Mouse (Mus musculus): Measurements from ENCODE around the gene Moap1. TPM values are rescaled to one million over a fixed set of nuclear protein-coding genes. Genes with fewer than 3 reads are reported as not detected.

The Moap1 gene
- total RNA-seq, 2 experiments from 2014 or later, result 3.7 to 4.6 TPM

DNA sequence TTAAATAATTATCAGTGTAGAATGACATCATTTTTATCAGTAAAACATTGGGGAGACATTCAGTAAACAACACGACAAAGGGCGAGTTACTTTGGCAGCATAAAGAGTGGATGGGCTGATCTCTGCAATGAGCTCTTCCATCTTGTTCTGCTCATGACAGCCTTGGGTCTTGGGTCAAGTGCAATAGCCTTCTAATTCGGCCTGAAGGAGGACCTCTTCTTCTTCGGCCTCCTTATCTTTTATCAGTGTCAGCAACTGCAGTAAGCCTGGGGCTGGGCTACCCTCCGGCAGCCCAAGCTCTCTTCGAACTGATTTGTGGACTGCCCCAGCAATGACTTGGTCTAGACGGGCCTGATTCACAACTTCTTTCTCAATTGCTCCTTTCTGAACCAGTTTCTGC lies 1.4 kb downstream of the Moap1 start:
- DNase-seq, result no peak

DNA sequence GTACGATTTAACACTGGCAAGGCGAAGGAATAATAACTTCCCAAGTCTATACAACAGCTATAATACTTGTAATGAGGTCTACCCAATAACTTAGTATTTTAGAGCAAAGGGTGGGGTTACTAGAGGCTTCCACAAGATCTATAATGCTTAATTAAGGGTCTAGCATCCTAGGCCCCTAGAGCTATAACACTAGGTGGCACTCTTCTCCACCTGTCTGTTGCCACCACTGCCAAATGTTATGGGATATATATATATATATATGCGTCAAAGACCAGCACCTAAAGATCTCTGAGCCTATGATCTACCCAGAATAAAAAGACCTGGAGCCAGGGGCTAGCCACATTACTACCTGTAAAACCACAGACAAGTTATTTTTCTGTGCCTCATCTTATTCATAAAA lies 3.2 kb downstream of the Moap1 start:
- DNase-seq, result no peak

DNA sequence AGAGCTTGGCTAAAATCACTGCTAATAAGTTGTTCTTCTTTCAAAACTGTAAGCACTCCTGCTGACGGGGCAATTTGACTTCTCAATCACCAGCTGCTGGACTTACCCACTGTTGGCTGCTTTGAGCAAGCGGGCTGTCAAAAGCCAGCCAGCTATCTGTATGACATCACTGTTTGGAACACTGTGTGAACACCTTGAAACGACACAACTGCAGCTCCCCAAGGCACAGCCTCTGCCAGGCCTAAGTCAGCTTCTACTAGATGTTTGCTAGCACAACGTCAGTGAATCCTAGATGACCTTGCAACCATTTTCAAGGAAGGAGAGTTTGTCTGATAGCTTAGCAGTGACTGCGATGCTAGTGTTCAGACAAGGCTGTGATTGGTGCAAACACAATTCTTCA lies 4.4 kb downstream of the Moap1 start:
- no peak for DNase-seq

DNA sequence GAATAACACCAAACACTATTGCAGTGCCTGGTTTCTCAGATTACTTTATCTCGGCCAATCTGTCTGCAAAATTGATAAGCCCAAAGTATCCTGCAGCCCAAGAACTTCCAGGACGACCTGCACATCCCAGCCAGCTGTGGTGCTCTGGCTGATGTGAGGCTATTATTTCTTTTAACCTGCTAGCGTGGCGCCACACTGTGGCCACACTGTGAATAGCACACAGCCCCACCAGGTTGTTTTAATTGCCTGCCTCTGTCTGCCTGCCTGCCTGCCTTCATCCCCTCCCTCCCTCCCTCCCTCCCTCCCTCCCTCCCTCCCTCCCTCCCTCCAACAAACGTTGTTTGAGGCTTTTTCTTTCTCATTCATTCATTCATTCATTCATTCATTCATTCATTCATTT lies 10.1 kb downstream of the Moap1 start:
- peak; percentile 31 for DNase-seq

DNA sequence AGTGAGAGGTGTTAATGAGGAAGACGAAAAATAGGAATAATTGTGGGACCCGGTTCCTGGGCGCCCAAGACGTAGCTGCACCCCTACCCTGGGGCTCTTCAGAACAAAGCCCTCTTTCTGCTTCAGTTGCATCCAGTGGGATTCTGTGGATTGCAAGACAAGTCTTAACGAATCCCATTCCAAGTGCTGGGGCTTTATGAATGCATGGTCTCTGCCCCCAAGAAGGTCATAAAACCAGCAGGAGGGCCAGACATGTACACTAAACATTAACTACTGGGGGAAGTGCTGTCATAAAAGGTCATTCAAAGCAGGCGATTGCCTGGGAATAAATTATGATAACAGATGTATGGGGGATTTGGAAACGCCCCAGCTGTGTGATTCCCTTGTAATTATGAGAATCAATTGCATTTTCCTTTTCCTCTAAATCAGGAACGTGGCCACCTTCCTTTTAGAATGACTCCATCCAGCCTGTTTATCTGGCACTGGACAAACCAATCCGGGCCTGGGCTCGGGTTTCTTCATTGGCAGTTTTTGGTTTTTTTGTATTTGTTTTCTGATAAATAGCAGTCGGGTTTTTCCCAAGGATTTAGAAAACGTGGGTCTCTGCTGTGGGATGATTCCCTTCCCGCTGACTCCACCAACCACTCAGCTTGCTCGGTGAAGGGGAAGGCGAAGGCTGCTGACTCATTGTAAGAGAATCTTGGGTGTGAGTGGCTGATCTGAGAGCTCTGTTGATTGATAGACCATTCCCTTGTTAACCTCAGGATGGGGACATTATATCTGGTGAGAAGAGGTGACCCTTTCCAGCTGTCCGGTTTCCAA lies 12.5 kb downstream of the Moap1 start:
- no peak for DNase-seq

DNA sequence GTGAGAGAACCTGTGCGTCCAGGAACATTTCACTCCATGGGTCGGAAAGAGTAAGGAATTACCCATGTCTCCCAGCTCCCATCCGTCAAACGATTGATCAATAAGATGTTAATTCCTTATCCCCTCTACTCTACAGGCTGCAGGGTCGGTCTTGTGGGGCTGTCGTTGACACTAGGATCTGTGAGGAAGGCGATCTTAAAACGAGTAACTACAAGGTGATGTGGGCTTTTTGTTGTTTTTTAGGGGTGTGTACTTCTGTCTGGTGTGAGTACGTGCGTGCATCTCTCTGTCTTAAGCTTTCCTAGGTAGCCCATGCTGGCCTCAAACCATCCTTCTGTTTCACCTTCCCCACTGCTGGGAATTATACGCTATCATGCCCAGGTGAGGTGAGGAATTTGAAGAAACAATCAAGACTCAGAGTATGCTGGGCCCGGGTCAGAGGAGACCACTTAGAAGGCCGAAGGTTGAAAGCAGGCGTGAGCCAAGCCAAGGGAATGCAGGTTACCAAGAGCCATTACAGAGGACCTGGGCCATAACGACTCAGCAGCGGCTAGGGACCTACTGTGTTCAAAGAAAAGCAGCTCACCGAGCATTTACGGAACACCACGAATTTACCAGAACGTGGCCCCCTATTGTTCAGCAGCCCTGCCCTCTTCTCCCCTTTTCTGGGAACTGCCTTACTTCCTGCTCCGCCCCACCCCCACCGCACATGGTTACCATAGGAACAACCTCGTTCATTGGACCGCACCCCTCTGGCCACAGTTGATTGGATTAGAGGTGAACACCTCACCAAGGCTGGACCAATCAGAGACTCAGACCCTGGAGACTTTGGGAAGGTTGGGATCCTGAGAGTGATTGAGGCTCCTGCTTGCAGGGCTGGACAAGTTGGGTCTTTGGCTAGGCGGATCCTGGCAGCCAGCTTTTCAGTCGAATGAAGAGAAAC lies 13.3 kb downstream of the Moap1 start:
- no peak for DNase-seq

DNA sequence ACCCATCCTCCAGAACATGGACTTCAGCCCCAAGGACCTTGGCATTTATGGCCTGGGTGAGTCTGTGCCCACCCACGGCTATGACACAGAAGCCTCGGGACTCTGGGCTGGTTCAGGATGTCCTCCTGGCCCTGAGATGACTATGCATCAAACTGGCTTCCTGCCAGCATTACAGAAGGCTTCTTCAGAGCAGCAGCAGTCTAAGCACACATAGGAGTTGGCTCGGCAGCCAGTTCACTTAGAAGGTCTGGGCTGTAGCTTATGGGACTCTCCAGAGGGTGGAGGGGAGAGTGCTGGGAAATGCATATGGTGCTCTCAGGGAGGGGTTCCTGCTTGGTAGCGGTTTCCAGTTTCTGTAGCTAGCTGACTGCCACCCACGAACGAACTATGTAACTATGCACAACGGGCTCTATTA lies 17.7 kb downstream of the Moap1 start:
- no peak for DNase-seq

DNA sequence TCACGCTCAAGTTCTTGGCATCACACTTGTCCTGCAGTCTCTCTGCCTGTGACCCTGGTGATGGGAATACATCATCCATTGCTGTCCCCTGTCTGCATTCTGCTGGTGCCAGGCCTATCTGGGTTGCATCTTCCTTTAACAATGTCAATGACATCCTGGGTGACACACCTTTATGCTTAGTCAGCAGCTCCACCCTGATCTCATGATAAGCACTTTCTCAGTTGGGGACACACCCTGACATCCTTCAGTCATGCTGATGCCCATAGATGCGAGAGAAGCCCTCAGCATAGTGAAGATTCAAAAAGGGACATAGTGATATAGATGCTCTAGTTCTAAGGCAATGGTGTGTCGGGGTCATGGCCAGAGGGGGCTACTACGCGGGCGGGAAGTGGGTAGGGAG lies 18.3 kb downstream of the Moap1 start:
- DNase-seq, result no peak

DNA sequence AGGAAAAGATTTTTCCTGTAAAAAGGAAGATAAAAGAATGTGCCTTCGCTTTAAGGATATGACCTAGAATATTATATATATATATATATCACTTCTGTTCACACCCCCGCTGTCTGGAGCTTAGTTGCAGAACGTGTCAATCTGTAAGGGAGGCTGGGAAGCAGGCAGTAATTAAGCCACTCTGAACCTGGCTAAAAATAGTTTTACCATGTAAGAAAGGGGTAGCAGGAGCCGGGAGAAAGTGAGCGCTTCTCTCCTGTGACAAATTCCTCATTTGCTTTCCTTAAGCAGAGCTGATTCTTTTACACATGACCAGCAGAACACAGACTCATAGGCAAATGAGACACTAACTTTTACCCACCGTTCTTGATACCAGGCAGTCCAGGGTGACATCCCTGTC lies 19.6 kb downstream of the Moap1 start:
- no peak for DNase-seq

DNA sequence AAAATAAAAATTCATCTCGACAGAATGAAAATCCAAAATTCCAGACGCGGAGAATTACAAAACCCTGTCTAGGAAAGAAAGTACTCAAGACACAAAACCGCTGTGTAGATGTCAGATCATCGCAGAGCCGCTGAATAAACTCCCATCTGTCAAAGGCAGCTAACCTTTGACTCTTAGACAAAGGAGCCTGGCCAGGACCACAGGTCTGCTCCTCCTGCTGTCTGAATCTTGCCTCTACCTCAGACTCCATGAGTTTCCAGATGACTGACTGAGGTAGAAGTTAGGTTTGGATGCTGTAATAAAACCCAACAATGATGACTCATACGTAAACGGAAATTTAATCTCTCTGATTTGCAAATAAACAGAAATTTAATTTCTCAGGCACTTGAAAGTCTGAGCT lies 20.5 kb downstream of the Moap1 start:
- DNase-seq, result no peak

DNA sequence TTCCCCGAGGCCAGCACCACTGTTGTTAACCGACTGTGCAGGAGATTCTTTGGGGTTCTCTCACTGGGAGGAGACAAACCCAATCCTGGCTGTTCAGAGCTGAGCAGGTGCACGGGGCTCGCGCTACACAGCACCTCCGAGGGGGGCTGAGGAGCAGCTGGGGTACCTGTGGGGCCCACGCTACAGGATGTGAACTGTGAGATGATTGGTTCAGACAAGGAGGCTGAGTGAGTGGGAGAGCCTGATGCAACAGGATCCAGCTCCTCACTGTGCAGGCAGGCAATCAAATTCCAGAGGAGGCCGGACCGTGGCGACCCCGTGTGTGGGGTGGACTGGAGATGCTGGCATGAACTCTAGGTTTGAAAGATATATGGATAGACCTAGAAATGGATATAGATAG lies 21.0 kb downstream of the Moap1 start:
- no peak for DNase-seq

DNA sequence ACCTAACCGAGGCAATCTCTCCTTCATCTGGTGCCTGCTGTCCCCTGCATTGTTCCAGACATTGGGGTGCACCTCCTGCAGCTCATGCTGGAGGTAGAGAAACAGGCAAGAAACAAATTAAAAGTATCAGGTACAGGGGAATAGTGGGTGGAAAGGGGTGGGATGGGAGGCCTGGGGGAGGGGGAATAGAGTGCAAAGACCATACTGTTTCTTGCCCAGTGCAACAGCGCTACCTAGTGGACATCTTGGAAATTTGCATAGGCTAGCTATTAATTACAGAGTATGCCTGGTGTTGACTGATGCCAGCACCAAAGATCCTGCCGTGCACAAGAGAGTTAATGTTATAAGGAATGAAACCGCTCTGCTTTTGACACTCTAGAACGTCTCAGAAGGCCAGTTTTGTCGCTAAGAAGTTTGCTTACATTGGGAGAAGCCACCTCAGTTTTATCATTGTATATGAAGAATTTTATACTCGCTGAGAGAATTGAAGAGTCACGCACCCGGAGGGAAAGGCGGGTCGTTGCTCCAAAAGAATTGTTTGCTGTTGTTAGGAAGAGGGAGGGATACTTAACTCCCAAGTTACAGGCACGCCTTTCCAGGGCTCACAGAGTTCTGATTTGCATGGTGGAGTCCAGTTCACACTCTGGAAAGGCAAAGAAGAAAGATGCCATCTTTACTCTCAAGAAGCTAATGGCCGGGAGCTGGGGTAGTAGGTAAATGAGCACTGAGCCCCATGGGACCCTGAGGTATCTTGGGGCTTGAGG lies 23.7 kb downstream of the Moap1 start:
- no peak for DNase-seq

DNA sequence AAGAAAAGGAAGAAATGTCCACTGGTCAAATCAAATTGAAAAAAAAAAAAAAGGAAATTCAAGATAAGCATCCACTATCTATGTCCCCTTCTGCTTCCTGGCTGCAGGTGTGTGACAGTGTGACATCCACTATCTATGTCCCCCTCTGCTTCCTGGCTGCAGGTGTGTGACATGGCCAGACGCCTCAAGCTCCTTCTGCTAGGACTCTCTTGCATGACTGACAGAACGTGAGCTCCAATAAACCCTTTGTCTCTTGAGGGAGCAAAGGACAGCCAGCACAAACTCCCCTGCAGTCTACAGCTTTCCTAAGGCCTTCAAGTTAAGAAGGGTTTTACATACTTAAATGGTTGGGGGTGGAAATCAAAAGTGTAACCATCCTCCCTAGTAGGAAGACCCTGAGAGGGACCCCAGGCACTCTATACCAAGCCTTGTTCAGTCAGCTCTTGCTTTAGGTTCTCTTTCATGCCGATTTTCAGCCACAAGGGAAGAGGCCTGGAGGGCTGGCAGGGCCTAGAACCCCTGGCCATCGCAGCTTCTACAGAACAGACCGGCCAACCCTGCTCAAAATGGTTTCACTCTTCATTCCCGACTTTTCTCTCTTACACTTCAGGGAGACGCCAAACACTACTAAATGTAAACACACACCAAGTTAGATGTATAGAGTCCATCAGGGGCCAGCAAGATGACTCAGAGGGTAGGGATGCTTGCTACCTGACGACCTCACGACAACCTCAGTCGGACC lies 28.6 kb downstream of the Moap1 start:
- DNase-seq, result peak; percentile 2

DNA sequence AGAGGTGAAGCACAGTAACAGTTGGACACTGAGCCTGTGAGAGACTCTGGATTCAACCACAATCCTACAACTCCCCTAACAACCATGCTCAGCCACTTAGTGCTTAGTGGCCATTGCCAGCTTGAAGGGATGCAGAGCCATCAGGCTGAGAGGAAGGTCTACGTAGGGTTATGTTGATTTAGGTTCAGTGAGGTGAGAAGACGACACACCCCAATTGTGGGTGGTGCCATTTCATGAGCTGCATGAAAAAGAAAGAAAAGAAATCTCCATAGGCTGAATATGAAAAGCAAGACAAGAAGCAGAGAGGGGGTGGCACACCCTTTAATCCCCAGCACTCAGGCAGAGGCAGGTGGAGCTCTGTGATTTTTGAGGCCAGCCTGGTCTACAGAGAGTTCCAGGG lies 29.3 kb downstream of the Moap1 start:
- DNase-seq, result no peak

DNA sequence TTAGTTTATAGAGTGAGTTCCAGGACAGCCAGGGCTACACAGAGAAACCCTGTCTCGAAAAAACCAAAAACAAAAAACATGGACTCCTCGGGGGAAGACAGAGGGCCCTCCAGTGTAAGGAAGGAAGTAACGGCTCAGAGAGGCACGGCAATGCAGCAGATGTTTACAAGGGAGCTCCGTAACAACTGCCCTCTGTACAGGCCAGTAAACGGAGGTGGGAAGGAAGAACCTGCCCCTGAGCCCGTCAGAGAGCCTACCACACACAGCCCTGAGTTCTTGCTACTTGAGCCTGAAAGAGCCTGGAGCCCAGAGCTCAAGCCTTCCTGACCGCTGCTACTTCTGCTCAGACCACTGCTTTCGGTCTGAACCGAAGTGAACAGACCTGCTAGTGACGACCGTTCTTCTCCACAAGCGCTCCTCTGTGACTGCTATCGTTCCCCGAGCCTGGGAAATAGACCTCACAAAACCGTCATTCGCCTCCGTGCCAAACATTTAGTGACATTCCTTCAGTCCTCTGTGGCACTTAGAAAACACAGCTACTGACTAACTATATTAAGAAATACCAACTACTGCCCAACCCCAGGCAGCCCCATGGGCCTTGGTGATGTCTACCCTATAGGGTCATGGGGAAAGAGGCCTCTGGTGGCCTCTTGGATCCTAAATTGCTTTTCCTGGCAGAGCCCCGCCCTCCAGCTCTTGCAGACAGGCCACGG lies 30.2 kb downstream of the Moap1 start:
- no peak for DNase-seq

DNA sequence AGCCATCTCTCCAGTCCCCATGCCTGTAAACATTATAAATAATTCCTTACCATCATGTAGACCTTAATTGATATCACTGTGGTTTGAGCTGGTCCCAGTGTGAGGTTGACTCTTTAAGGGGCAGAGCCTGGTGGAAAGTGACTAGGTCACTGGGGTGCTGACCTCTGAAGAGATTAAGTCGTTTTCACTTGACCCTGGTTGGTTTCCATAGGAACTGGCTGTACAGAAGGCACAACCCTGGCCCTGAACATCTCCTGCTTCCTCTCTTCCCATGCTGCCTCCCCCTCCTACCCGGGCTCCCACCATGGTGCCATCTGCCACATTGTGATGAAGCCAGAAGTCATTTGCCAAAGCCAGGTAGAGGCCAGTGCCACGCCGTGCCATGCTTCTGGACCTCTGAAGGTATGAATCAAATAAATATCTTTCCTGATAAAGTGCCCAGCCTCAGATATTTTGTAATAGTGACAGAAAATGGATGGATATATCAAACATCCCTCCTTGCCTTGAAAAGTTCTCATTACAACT lies 32.5 kb downstream of the Moap1 start:
- DNase-seq, result no peak

DNA sequence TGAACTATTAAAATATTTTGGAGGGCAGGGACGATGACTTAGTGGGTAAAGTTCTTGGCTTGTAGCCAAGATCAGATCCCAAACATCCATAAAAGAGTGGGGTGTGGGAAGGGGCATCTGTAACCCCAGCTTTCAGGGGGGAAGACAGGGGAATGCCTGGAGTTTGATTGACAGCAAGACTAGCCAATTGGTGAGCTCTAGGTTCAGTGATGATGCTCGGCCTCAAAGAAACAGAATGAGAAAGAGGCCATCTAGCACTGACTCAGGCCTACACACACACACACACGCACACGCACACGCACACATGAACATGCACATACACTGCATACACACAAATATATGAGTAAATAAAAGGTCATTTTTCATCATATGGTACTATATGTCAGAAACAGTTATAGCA lies 33.6 kb downstream of the Moap1 start:
- no peak for DNase-seq

DNA sequence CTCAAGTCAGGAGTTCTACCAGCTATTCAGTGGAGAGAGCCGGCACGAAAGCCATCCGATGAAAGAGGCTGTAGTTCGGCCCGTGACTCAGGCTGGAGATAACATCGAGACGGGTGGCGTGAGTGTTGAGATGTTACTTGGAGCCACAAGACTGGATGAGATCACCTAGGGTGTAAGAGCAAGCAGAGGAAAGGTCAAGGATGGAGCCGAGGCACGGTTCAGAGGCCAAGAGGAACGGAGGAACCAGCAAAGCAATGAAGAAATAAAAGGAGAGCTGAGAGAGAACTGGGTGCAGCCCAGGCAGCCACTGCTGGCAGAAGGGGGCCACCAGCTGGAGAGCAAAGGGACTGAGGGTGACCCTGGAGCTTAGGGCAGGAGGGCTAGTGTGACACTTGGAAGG lies 35.2 kb downstream of the Moap1 start:
- no peak for DNase-seq

DNA sequence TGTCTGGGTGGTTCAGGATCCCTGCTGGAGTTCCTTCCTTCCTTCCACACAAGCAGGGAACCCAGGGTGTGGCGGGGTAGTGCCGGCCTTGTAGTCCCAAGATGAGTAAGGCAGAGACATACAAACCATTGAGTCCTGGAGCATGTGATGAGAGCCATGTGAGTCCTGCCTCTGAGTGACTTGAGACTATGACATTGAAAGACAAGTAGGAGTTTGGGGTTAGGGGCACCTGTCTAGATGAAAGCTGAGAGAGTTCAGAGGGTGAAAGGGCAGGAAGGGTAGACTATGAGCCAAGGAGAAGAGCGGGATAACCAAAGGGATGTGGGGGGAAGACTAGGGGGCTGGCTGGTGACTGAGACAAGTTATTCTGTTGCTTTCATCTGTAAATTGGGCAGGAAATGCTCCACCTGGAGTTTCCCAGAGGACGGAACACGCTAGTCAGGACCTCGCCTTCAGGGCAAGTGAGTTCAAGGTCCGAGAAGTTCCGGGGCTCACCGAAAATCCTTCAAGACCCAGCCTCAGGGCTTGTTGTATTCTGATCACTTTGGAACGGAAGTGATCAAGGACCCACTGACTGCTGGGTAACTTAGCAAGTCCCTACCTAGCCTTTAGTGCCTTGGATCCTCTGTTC lies 36.5 kb downstream of the Moap1 start:
- DNase-seq, result no peak

DNA sequence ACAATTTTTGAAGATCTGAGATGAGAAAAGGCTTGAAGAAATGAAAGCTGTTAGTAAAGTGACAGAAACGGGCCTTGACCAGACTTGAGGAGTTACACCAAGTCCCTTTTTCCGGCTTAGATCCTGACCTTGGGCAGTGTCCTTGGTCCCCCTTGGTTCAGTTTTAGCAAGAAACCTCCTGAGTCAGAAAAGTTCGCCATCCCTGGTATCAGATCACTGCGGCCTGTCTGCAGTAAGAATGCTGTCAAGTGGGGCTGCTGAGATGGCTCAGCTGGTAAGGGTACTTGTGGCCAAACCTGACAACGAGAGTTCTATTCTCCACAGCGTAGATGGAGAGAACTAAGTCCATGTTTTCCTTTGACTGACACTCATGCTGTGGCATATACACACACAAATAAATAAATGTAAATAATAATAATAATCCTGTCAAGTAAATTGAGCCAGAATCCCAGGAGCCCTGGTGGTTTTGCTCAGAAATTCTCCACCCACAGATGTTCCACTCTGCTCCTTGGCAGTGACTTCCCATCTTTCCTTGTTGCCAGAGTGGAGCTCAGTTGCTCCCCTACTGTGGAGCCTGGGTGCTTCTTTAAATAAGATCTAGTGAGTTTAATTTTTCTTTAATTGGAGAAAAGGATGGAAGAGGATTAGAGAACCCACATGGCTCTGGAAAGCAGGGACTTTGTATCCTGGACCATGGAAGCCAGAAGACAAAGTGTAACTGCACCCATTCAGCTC lies 37.4 kb downstream of the Moap1 start:
- DNase-seq, result no peak

Data from gastrocnemius, postnatal 25 days (tissue).